Mouse (Mus musculus): ENCODE data around the gene Rps6ka4. TPM values are rescaled to one million over a fixed set of nuclear protein-coding genes. Genes with fewer than 3 reads are reported as not detected.

Gene Rps6ka4
- total RNA-seq, 1 experiment = 11.5 TPM

DNA sequence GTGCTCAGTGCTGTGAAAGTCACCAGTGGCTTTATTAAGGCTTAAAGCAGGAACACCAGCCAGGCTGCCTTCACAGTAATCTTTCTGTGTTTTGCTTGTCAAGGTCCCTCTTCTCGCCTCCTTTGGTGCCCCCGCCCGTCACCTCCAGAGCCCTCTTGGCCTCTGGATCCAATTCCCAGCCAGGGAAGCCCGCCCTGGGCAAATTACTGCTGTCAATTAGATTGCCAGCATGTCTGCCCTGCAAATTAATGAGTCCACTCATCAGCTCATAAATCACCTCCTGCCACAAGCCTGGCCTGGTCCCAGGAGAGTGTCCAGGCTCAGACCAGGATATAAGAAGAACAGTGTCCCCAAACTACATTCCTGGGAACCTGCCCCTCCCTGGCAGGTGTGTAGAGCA, 26.1 kb downstream of the Rps6ka4 start:
- DNase-seq (ENCODE audit: low read depth, low spot score) = no peak
- in situ Hi-C loops (cut with MboI; ENCODE audit: low sequenced_read_pairs in 2 of 2, unreplicated experiment in 2 of 2) = no loop called here
- Histone ChIP-seq H3K4me1 (ENCODE audit: control insufficient read depth in 2 of 2, insufficient read depth in 2 of 2, low read length in 2 of 2, poor library complexity in 1 of 2) (peaks cover 4 to 7% of the 10 kb centered on the region in 2 experiments; a peak in 3 of 4 replicates), H3K9ac (ENCODE audit: insufficient read depth, low read depth, low read length, poor library complexity, severe bottlenecking) (no peak overlapping the region), H3K9me3 (ENCODE audit: control insufficient read depth, insufficient read depth, low read depth, low read length) (no peaks in the 10 kb centered on the region), H3K36me3 (ENCODE audit: control insufficient read depth, insufficient read depth, low read length, poor library complexity, severe bottlenecking) (no peaks in the 10 kb centered on the region), H3K27ac (ENCODE audit: insufficient read depth, low read depth, low read length, poor library complexity, severe bottlenecking) (no peak overlapping the region), H3K4me3 (ENCODE audit: insufficient read depth in 1 of 2, low read depth in 1 of 2, low read length in 2 of 2, poor library complexity in 1 of 2, severe bottlenecking in 1 of 2) (no peak overlapping the region)
- TF ChIP-seq ZNF384 (IDR thresholded peaks at IDR 0.05; ENCODE audit: low read depth, low read length) (no peak), CHD2 (IDR thresholded peaks at IDR 0.05; ENCODE audit: low read depth, low read length) (no peak), ZC3H11A (IDR thresholded peaks at IDR 0.05; ENCODE audit: borderline replicate concordance, low read depth, low read length) (no peak), HCFC1 (IDR thresholded peaks at IDR 0.05; ENCODE audit: borderline replicate concordance, insufficient read depth, low read length) (no peak), MAFK (IDR thresholded peaks at IDR 0.05; ENCODE audit: insufficient read depth, low read depth, low read length) (no peak)

Other genes starting within 250 kb of the Rps6ka4 start
- gene Ccdc88b, start 17.6 kb upstream of the Rps6ka4 start, total RNA-seq (2012; rRNA removed) = 2.7 and 3.5 TPM in 2 replicates
- 90.7 and 105 TPM in 2 replicates for gene Trmt112, start 69.1 kb upstream of the Rps6ka4 start, total RNA-seq (2012; rRNA removed)
- 51.6 and 59.0 TPM in 2 replicates for gene Prdx5, start 69.5 kb upstream of the Rps6ka4 start, total RNA-seq (2012; rRNA removed)
- 23.1 and 30.1 TPM in 2 replicates for gene Esrra, start 81.2 kb upstream of the Rps6ka4 start, total RNA-seq (2012; rRNA removed)
- gene Catsperz, start 84.7 kb upstream of the Rps6ka4 start, total RNA-seq (2012; rRNA removed) = 9.4 and 14.9 TPM in 2 replicates
- 2.3 and 4.4 TPM in 2 replicates for gene Kcnk4, start 93.9 kb upstream of the Rps6ka4 start, total RNA-seq (2012; rRNA removed)
- gene Bad, start 101.2 kb upstream of the Rps6ka4 start, total RNA-seq (2012; rRNA removed) = 16.3 and 22.9 TPM in 2 replicates
- 23.2 and 23.7 TPM in 2 replicates for gene Gpr137, start 101.8 kb upstream of the Rps6ka4 start, total RNA-seq (2012; rRNA removed)
- 365 and 385 TPM in 2 replicates for gene Ppp1r14b, start 134.3 kb upstream of the Rps6ka4 start, total RNA-seq (2012; rRNA removed)
- gene Plcb3, start 135.8 kb upstream of the Rps6ka4 start, total RNA-seq (2012; rRNA removed) = 42.3 and 55.1 TPM in 2 replicates
- 51.0 and 64.0 TPM in 2 replicates for gene Fkbp2, start 139.9 kb upstream of the Rps6ka4 start, total RNA-seq (2012; rRNA removed)
- 10.0 and 14.3 TPM in 2 replicates for gene Vegfb, start 147.0 kb upstream of the Rps6ka4 start, total RNA-seq (2012; rRNA removed)
- 14.0 and 22.0 TPM in 2 replicates for gene Dnajc4, start 151.9 kb upstream of the Rps6ka4 start, total RNA-seq (2012; rRNA removed)
- 12.7 and 13.2 TPM in 2 replicates for gene Nudt22, start 155.5 kb upstream of the Rps6ka4 start, total RNA-seq (2012; rRNA removed)
- 5.0 and 6.9 TPM in 2 replicates for gene Trpt1, start 155.5 kb upstream of the Rps6ka4 start, total RNA-seq (2012; rRNA removed)
- 2.6 and 3.8 TPM in 2 replicates for gene Fermt3, start 178.8 kb upstream of the Rps6ka4 start, total RNA-seq (2012; rRNA removed)
- 217 and 280 TPM in 2 replicates for gene Stip1, start 199.3 kb upstream of the Rps6ka4 start, total RNA-seq (2012; rRNA removed)
- gene Macrod1, start 216.2 kb upstream of the Rps6ka4 start, total RNA-seq (2012; rRNA removed) = 1.4 and 3.5 TPM in 2 replicates